Mouse (Mus musculus): ENCODE results near the gene Hhip.

GRCm38 (mm10) chr8:80058193-80058592 is 387 bp upstream of the Hhip start:
- no peak for TF ChIP-seq CTCF (IDR thresholded peaks at IDR 0.05; ENCODE audit: low read depth)
- no peak for TF ChIP-seq EP300 (IDR thresholded peaks at IDR 0.05; ENCODE audit: low read depth)
